Mouse (Mus musculus) testis, postnatal 10 days (tissue): ENCODE data around the gene Atp1a2.
"Not testable (repeated sequence)": the region's sequence is repeated elsewhere in the genome, so short reads cannot be mapped to it uniquely, and the experiment has no call there.

ENCODE experiments used
- DNase-seq: peaks from one replicate; pipeline ENCODE4 v3.0.0; 2021; ENCODE audit warnings: low spot score

The Atp1a2 gene

DNA sequence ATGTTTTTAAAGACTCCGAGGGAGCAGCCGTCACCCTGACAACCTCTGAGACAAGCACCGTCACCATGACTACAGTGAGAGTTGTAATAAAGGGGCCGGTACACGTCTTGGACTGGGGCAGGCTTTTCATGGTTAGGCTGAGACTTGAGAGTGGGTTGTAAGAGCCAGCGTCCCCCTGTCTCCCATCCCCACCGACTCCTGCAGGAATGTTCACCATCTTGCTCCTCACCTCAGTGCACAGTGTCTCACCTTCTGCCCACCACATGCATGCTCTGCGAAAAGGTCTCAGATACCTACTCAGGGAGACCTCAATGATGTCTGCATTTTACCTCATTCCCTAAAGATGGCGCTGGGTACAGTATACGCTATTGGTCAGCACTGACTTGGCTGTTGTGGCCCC, 26.1 kb downstream of the Atp1a2 start:
- DNase-seq = no peak

DNA sequence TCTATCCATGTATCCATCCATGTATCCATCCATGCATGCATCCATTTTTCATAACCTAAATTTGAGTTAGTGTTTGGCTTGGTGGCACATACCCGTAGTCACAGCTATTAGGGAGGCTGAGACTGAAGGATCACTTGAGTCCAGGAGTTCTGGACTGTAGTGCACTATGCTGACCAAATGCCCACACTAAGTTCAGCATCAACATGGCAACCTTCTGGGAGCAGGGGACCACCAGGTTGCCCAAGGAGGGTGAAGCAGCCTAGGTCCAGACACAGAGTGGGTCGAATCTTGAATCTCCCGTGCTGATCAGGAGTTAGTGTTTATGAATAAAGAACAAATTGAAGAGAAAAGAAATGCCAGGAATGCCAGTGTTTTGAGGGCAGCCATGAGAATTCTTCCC, 26.7 kb downstream of the Atp1a2 start:
- DNase-seq = no peak

- no peak for DNase-seq
Observed at GRCm38 (mm10) chr1:172261477-172262078, 36.3 kb downstream of the Atp1a2 start, which contains the start of gene Igsf8. Gene Igsf8, plus strand, starts transcription at chr1:172261641.

DNA sequence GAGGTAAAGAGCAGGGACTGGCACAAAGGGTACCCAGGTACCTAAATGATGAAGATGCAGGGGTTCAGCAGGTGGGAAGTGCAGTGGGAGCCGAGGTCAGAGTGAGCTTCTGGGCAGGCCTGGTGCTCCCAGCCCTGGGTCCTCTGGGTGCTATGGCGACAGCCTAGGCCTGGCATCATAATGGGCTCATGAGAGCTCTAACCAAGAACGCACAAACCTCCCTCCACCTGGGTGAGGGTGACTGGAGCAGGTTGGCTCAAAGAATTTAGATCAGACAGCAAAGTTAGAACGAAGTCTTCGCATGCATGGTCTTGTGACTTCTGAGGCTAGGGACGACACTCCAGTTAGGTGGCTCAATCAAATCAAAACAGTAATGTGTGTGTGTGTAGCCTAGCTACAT, 39.5 kb downstream of the Atp1a2 start, which contains the start of gene Atp1a4:
TSS of gene Atp1a4 (minus strand) at position 101 of the 400 bp plus-strand sequence.
- DNase-seq = no peak

- DNase-seq = no peak
Observed at GRCm38 (mm10) chr1:172247679-172248078, 50.2 kb downstream of the Atp1a2 start.

GRCm38 (mm10) chr1:172247216-172247615, 50.6 kb downstream of the Atp1a2 start:
- no peak for DNase-seq

- not testable (repeated sequence) for DNase-seq
Observed at GRCm38 (mm10) chr1:172244645-172245044, 53.2 kb downstream of the Atp1a2 start.

DNA sequence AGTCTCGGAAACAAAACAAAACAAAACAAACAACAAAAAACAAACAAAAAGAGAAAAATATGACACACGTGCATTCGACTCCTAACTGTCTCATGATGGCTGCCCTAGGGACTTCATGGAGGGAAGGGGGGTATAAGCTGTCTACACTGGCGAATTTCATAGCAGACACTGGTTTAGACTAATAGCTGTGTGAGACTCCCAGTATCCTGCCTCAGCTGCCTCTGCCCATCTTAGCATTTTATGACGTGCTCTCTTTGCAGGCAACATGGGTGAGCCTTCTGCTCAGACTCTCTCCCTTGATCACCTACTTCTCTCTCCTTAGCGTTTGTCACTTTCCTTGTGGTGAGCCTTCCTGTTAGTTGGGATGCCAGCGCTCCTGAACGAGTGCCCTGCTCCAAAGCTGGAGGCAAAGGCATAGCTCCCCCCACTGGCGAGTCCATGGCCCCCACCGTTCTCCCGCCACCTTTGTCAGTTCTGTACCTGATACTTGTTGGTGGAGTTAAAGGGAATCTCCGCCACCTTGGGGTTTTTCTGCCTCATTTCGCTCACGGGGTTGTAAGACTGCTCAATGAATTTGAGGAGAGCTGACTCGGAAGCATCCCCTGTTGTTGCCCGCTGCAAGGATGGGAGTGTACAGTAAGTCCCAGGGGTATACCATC, 54.2 kb downstream of the Atp1a2 start:
- DNase-seq = peak; percentile 64

GRCm38 (mm10) chr1:172242401-172242800, 55.5 kb downstream of the Atp1a2 start:
- DNase-seq = no peak

- no peak for DNase-seq
Observed at GRCm38 (mm10) chr1:172240945-172241708, 56.7 kb downstream of the Atp1a2 start.

GRCm38 (mm10) chr1:172229215-172229614, 68.6 kb downstream of the Atp1a2 start:
- no peak for DNase-seq

- DNase-seq = no peak
Observed at GRCm38 (mm10) chr1:172228209-172228608, 69.7 kb downstream of the Atp1a2 start.
